In the genomic region with DNA sequence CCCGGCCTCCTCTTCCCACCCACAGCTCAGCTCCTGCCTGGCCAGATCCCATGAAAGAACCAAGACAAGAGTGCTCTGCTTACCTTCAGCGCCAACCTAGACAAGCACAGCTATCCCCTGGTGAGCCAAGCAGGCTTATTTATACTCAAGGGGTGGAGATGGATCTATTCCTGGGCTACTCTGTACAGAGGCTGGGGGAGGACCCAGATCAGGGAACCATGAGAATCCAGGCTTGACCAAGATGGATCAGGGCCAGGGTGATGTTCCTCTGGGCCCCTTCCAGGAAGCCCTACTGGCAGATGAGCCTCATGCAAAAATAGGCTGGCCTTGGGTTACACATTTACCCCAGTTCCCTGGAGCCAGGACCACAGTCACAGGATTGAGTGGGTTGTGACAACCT, we compare ENCODE assay signal across 8 mouse cellular contexts. TPM values are rescaled to one million over a fixed set of nuclear protein-coding genes. Genes with fewer than 3 reads are reported as not detected.
DNase-seq lines count a peak whose midpoint lies in the region; ATAC-seq and TF ChIP-seq lines count a peak whose summit lies in the region.

Agt (minus strand) TSS at position 114 of the 400 bp plus-strand sequence.

- WGBS in heart, embryonic 11.5 days (ENCODE audit: insufficient replicate concordance) = 61% methylated on average over 2 of the region's 2 CpGs
- WGBS in small intestine, adult 2 months = 69% methylated on average over 2 of the region's 2 CpGs

- no peaks in the 10 kb centered on the region for H3K36me3 ChIP-seq in heart, embryonic 11.5 days (ENCODE audit: control insufficient read depth, insufficient read depth, low read length)
- no peaks in the 10 kb centered on the region for H3K36me3 ChIP-seq in small intestine, adult 2 months (ENCODE audit: control insufficient read depth, insufficient read depth, low read length)

- no peaks in the 10 kb centered on the region for H3K27me3 ChIP-seq in heart, embryonic 11.5 days (ENCODE audit: control insufficient read depth, insufficient read depth, low read length)
- no peaks in the 10 kb centered on the region; the same call in 1 of the 2 replicates for H3K27me3 ChIP-seq in small intestine, adult 2 months (ENCODE audit: control insufficient read depth, insufficient read depth, low read length)

- no peak within 1 kb of the TSS for H3K4me2 ChIP-seq in heart, embryonic 11.5 days

- no peak for TF ChIP-seq POLR2A in small intestine, adult 2 months (IDR thresholded peaks at IDR 0.05; ENCODE audit: low read depth, low read length)

- no peaks in the 10 kb centered on the region for H3K9me3 ChIP-seq in heart, embryonic 11.5 days (replicated peaks; ENCODE audit: control insufficient read depth, low read length)

- no peak within 1 kb of the TSS for H3K27ac ChIP-seq in heart, embryonic 11.5 days (ENCODE audit: low read depth, low read length)
- H3K27ac ChIP-seq in small intestine, adult 2 months (ENCODE audit: insufficient read depth, low read depth, low read length) = peak within 1 kb of the TSS; percentile 25; the same call in 1 of the 2 replicates

- ATAC-seq in heart, embryonic 11.5 days (replicated peaks; ENCODE audit: insufficient number of reproducible peaks, low FRiP score, low TSS enrichment) = no peak

- H3K4me3 ChIP-seq in heart, embryonic 11.5 days (ENCODE audit: low read depth, low read length) = no peak within 1 kb of the TSS
- 0 out of 2 replicates have a peak within 1 kb of the TSS, but pooled peaks have one; percentile 5 for H3K4me3 ChIP-seq in small intestine, adult 2 months (ENCODE audit: low read depth, low read length)

- no peak for TF ChIP-seq CTCF in small intestine, adult 2 months (IDR thresholded peaks at IDR 0.05; ENCODE audit: extremely low read depth, insufficient read length, insufficient replicate concordance, low read depth, low read length)

- intact Hi-C loops in left cerebral cortex, postnatal 10 days (cut with DNase I) = no loop called here

- DNase-seq in layer of hippocampus, adult 8-10 months (ENCODE audit: low spot score in 2 of 2) = no peak
- no peak for DNase-seq in layer of hippocampus, adult 9-10 months (ENCODE audit: low spot score)
- peak; percentile 69 for DNase-seq in cerebellum, adult 9-10 months
- DNase-seq in left cerebral cortex, postnatal 10 days (ENCODE audit: extremely low spot score in 1 of 2, low spot score in 2 of 2) = no peak
- DNase-seq in c-Kit-positive CD71-positive TER-119-positive erythroid progenitor cells, embryonic 14.5 days (ENCODE audit: low spot score) = no peak
- no peak for DNase-seq in retina, embryonic 14.5 days (ENCODE audit: low spot score)

- peaks cover 11% of the 10 kb centered on the region; the same call in 1 of the 2 replicates for H3K4me1 ChIP-seq in heart, embryonic 11.5 days (ENCODE audit: control insufficient read depth, insufficient read depth, low read length)
- H3K4me1 ChIP-seq in small intestine, adult 2 months (ENCODE audit: control insufficient read depth, insufficient read depth, insufficient read length, low read length) = peaks cover 20% of the 10 kb centered on the region

- H3K9ac ChIP-seq in heart, embryonic 11.5 days (ENCODE audit: low read depth, low read length) = 0 out of 2 replicates have a peak within 1 kb of the TSS, but pooled peaks have one; percentile 28

RNA-seq across cellular contexts. Expression of gene Agt, which starts in this region (rescaled TPM):
- total RNA-seq in layer of hippocampus, adult 8-10 months (2022) = 10 to 100 TPM; 22.3 to 34.0 (median 30.1) TPM
- polyA plus RNA-seq in heart, embryonic 11.5 days (2014; fragmentation: Nextera tagmentation; extraction: Ambion mirVana) = 0.49 and 0.59 TPM in 2 replicates
- total RNA-seq in left cerebral cortex, postnatal 10 days (2021) = 10 to 100 TPM; 10.4 to 20.5 TPM
- polyA plus RNA-seq in small intestine, adult 2 months (2012; rRNA removed) = 10.7 and 36.2 TPM in 2 replicates
